Mouse (Mus musculus) right cerebral cortex, postnatal 4 days (tissue): ENCODE data around the gene Clec2g.
"Not testable (repeated sequence)": the region's sequence is repeated elsewhere in the genome, so short reads cannot be mapped to it uniquely, and the experiment has no call there.

Experiments
- DNase-seq: peaks from one replicate; pipeline ENCODE4 v3.0.0-alpha.2; 2022

The Clec2g gene

DNA sequence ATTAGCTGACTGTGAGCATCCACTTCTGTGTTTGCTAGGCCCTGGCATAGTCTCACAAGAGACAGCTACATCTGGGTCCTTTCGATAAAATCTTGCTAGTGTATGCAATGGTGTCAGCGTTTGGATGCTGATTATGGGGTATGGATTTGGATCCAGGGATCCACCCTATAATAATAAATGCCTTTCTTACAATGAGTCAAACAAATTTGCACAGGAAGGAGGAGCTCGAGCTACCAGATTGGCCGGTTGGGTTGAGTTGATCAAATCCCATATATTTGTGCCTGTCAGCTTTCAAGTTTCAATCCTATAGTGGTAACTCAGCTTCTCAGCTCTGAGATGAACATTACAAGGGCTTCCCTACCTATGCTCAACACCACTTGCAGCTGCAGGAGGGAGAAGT lies at the start of gene Clec2g:
Gene Clec2g (plus strand): TSS at position 301 of the 400 bp plus-strand sequence.
- not testable (repeated sequence) for DNase-seq

DNA sequence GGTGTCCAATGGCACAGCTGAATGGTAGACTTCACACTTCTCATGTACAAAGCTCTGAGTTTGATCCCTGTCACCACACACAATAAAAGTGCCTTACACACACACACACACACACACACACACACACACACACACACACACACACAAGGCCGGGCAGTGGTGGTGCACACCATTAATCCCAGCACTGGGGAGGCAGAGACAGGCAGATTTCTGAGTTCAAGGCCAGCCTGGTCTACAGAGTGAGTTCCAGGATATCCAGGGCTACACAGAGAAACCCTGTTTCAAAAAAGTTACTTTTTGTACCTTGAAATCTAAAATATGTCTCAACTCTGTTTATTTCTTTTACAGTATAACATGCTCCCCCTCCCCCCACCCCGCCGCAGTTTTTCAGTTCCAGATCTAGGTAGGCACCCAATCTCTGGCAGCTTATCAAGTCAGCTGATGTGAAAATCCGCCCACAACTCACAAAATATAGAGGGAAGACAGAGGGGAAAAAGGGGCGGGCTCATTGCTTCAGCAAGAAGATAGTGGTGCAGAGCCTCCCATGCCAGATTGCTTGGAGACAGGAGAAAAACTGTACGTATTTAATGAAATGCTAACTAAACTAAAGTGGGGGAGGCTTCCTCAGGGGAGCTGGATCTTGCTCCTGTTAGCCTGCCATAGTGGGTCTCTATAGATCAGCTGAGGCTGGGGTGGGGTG lies 46.9 kb upstream of the Clec2g start, which contains the start of gene Clec2i:
Gene Clec2i (plus strand): TSS at position 498 of the 700 bp plus-strand sequence.
- DNase-seq, result not testable (repeated sequence)

DNA sequence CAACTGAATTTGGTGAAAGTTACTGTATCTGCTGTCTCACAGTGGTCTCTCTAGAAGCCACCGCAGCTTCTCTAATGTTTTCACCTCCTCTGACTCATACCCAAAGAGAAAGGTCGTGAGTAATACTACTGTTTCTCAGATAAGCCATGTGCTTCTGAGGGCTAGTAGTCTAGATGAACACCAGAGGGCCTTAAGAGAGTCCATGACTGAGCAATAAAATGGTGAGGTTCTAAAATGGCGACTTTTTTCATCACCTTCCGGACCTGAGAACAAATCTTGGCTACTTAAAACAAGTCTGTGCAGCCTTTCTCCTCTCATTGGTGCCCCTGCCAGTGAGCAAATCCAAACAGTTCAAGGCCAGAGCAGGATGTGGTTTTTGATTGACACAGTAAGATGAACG lies 45.3 kb upstream of the Clec2g start:
- DNase-seq, result no peak

DNA sequence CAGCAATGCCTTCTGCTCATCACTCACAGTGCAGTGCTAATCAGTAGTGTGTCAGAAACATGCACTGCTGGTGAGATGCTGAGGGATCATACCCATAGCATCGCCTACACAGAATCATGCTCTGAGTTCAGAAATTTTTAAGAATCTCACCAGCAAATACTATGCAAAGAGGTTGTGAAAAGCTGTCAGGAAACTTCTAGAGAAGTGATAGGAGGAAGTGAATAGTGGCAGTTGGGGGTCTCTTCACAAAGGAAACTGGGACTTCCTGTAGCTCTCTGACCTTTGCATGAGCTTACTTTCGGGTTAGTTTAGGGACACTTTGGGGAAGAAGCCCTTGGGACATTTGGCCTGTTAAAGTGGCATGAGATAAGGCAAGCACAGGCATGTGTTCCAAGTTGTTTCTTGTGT lies 43.2 kb upstream of the Clec2g start, which contains the start of gene BC035044:
Gene BC035044 (minus strand): TSS at position 179 of the 408 bp plus-strand sequence.
- DNase-seq, result no peak

DNA sequence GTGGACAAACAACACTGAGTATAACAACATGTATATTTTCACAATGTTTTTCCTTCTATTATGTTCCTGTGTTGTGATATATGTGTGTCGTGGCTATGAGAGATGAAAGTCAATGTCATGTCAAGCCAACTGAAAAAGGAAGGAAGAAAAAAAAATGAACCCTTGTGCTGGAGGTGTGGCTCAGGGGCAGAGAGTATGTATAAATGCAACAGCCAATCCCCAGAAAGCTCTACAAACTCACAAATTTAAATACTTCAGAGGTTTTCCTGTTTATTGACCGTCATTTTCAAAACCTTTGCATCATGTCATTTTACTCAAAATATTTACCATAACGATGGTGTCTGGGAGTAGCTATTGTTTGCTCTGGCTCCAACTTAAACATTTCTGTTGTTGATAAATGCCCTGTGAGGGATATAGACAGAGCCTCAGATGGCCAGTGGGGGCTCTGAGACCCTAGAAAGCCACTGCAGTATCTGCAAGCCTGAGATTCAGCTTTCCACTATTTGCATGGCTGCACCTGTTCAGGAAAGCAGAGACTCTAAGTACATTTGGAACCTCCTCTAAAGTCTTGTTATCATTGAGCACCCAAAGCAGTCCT lies 38.7 kb upstream of the Clec2g start:
- DNase-seq, result no peak

DNA sequence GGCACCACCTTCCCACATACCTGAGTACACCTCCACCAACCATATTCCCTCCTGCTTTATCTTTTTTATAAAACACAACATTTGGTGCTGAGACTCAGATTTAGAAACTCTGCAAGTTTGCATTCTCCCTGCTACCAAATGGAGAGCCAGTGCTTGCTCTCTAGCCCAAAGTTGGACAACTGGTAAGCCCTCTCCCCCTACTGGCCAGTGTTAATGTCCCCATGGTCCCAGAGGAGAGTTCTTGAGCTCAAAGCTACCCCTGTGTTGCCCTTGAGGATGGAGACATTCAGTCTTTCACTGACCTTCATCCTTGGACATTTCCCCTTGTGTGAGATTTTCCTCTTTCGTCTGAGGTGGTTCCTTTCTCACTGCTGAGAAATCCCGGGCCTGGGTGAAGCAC lies 34.1 kb upstream of the Clec2g start:
- DNase-seq, result no peak

DNA sequence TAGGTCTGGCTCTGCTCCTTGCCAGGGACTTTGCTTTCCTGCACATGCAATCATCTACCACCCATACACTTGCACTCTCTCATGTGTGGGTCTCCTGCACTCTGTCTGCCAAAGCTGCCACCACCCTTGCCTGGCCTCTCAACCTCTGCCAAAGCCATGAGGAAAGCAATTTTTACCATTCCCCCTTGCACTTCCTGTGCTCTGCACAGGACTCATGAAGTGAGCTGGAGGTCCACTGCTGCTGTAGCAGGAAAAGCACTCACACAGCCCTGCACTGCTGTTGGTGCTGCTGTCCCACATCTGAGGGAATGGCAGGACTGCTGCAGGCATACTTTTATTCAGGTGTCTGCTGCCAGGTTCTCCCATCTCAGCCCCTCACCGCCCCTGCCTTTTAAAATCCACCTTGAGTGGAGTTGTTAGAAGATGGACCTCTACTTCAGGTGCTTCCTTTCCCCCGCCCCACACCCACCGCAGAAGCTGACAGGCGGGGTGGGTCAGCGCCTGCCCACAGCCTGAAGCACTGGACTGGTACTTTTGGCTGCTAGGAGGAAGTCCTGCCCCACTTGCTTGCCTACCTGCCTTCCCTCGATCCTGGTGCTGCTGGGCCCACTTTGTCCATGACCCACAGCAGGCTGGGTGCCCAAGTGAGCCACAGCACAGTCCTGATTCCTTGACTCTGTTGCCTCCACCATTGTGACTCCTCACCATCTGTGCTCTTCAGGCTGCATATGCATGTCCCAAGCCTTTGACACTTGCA lies 33.2 kb upstream of the Clec2g start:
- DNase-seq, result not testable (repeated sequence)

DNA sequence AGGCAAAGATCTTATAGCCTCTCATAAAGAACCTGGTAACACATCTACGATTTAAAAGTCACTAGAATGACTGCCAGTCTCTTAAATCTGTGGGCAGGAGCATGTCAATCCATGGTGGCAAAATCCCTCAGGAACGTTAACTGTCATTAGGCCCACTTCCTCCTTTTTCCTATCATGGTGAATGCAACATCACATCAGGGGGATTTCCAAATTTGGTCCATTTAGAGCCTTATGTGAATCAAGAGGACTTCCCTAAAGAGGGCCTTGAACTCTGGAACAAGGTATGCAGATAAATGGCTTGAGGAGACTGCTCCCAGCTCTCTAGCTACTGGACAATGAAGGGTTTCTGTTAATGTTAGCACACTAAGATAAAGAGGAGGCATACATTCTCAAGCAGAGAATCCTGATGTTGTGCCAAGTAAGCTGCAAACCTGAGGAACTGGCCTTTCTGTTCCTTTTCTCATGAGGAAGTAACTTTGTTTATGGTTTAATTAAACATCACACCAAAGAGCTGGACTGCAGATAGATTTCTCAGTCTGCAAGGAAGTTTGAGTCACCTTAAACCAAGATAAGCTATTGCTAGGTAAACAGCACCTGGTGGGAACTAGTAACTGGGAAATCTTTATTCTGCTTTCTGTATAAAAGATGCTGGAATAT lies 20.5 kb upstream of the Clec2g start:
- no peak for DNase-seq

DNA sequence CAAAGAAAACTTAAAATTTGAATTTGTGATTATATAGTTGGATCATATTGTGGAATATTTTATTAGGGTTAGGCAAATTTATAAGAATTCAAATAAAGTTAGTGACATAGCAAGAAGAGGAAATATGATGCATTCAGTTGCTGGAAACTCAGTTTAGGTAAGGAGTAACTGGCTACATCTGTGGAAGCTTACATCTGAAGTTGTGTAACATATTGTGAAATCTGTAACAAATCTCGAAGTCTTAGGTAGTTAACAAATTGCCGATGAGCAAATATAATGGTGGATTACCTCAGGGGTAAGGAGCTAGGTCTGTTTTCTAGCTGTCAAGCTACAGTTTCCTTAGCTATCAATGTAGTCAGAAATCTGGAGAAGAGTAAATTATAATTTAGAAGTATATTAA lies 16.9 kb upstream of the Clec2g start:
- DNase-seq, result no peak

DNA sequence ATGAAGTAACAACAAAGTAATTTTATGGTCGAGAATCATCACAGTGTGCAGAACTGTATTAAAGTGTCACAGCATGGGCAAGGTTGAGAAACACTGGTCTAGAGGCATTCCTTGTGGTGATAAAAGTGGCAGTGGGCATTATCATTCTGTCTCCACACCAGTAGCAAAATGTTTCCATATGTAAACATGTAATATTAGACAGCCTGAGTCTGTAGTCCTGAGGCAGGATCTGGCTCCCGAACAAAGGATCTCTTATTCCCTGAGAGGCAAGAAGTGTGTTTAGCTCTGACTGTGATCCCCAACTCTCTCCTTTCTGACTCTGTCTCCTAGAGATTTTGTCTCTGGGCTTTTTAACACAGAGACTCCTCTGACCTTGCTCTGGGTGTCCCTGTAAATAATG lies 1.1 kb upstream of the Clec2g start:
- DNase-seq, result no peak

DNA sequence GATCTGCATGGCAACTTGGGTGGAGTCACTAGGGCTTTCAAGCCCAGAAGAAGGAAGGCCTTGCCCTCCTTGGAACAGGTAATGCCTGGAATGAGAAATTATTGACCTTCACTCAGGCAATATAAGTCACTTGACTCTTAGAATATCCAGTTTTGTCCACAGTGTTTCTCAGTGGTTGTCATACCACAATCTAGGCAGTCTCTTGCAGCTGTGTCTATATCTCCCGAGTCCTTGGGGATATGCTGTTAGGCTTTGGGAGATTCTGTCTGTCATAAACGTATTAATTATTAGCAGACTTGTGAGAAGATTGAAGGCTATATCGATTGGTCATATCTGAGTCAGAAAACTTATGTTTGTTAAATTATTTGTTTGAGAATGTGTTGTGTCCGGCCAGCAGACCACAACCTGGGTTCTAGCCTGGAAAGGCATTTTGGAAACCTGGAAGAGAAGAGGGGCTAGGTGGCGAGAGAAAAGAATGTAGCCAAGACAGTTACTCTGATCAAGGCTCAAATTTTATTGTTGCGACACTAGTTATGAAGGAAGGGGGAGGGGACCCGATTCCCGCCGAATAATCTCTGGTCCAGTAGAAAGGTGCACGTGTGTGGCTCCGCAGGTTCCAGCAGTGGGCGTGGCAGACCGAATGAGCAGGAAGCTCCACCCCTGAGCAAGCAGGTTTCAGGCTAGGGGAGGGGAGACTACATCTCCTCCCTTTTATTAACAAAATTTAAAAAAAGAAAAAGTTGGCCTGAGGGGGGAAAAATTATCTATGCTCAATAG lies 1.9 kb downstream of the Clec2g start:
- DNase-seq, result not testable (repeated sequence)

DNA sequence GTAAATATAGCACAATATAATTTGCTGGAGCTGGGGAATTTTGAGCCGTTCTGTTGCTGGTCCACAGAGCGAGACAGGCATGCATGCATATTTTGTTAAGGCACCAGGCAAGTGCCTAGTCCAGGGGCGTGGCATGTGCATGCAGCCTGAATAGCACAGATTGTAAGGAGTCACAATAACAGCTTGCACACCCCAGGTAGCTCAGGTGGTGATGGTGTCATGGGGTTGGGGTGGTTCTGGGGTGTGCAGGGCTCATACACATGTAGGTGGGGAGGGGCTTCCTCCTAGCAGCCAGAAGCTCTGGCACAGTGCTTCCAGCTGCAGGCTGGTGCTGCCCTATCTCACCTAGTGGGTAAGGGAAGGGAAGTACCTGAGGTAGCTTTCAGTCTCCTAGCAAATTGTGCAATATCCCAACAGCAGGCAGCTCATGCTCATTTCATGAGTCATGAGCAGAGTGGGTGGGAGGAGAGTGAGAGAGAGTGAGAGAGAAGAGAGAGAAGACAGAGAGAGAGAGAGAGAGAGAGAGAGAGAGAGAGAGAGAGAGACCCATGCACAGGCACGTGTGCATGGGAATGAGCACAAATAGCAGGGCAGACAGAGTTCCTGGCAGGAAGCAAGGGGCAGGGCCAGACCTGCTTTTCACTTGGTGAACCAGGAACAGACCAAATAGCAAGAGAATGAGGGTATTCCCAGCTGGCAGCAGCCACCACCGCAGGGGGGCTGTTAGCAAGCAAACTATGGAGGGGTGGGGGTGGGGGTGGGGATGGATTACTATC lies 7.7 kb downstream of the Clec2g start:
- no peak for DNase-seq

DNA sequence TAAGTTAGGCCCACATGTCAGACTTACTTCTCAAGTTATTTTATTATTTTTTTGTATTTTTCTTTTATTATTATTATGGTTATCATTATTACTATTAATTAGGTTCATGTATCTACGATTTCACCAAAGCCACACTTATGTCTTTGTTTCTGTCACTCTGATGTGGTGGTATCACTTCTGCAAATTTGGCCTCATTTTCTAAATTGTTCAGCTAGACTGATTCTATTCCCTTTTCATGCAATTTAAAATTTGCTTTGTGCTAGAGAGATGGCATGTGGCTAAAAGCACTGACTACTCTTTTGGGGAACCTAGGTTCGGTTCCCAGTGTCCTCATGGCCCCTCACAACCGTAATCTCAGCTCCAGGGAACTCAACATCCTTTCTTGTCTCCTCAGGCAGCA lies 11.4 kb downstream of the Clec2g start:
- DNase-seq, result no peak

DNA sequence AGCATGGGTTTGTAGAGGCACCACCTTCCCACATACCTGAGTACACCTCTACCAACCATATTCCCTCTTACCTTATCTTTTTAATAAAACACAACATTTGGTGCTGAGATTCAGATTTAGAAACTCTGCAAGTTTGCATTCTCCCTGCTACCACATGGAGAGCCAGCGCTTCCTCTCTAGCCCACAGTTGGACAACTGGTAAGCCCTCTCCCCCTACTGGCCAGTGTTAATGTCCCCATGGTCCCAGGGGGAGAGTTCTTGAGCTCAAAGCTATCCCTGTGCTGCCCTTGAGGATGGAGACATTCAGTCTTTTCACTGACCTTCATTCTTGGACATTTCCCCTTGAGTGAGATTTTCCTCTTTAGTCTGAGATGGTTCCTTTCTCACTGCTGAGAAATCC lies 26.9 kb downstream of the Clec2g start:
- no peak for DNase-seq

DNA sequence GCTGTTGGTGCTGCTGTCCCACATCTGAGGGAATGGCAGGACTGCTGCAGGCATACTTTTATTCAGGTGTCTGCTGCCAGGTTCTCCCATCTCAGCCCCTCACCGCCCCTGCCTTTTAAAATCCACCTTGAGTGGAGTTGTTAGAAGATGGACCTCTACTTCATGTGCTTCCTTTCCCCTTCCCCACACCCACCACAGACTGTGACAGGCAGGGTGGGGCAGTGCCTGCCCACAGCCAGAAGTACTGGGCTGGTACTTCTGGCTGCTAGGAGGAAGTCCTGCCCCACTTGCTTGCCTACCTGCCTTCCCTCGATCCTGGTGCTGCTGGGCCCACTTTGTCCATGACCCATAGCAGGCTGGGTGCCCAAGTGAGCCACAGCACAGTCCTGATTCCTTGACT lies 27.9 kb downstream of the Clec2g start:
- not testable (repeated sequence) for DNase-seq

DNA sequence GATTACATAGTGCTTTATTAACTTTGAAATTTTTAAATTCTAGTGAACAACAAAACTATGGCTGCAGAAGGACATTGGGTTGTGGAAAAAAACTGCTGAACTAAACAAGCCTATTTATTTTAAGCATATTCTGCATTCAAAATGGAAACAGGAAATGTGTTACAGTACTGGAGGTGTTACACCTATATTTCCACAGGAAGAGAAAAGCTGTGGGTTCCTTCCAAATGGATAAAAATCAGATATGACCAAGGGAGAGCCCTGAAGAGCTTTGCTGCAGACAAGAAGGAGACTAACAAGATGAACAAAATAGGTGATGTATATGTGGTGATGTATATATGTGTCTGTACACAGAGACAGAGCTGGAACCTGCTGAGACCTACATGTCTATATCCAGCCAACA lies 30.3 kb downstream of the Clec2g start:
- no peak for DNase-seq

DNA sequence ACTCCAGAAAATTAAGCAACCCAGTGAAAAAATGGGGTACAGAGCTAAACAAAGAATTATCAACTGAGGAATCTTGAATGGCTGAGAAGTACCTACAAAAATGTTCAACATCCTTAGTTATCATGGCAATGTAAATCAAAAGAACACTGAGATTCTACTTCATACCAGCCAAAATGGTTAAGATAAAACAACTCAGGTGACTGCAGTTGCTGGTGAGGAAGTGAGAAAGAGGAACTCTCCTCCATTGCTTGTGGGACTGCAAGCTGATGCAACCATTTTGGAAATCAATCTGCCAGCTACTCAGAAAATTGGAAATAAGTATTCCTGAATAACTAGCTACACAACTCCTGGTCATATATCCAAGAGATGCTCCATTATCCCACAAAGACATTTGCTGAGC lies 34.3 kb downstream of the Clec2g start:
- DNase-seq, result no peak

DNA sequence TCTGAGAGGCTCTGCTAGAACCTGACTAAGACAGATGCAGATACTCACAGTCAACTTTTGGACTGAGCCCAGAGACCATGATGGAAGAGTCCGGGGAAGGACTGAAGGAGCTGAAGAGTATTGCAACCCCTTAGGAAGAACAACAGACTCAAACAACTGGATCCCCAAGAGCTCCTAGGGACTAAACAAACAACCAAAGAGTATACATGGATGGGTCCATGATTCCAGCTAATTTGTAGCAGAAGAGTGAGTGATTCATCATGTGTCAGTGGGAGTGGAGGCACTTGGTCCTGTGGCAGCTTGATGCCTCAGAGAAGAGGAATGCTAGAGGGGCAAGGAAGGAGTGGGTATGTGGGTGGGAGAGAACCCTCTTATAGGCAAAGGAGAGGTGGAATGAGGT lies 35.6 kb downstream of the Clec2g start:
- no peak for DNase-seq

DNA sequence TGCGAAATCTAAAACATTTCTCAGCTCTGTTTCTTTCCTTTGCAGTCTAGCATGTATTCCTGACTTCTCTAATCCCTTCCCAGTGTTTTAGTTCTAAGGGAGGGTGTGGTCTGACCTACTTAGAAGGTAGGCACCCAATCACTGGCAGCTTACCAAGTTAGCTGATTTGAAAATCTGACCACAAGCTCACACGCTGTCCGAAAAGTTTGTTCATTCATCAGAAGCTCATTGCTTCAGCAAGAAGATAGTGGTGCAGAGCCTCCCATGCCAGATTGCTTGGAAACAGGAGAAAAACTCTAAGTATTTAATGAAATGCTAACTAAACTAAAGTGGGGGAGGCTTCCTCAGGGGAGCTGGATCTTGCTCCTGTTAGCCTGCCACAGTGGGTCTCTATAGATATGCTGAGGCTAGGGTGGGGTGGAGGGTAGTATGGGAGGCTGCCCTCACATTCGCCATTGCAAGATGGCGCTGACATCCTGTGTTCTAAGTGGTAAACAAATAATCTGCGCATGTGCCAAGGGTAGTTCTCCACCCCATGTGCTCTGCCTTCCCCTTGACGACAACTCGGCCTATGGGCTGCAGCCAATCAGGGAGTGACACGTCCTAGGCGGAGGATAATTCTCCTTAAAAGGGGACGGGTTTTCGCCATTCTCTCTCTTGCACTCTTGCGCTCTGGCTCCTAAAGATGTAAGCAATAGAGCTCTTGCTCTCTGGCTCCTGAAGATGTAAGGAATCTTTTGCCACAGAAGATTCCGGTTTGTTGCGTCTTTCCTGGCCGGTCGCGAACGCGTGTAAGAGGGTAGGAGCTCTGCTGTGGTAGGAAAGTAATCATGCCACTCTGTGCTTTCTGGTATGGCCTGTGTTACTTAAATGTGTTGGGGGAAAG lies 36.6 kb downstream of the Clec2g start:
- DNase-seq, result not testable (repeated sequence)

DNA sequence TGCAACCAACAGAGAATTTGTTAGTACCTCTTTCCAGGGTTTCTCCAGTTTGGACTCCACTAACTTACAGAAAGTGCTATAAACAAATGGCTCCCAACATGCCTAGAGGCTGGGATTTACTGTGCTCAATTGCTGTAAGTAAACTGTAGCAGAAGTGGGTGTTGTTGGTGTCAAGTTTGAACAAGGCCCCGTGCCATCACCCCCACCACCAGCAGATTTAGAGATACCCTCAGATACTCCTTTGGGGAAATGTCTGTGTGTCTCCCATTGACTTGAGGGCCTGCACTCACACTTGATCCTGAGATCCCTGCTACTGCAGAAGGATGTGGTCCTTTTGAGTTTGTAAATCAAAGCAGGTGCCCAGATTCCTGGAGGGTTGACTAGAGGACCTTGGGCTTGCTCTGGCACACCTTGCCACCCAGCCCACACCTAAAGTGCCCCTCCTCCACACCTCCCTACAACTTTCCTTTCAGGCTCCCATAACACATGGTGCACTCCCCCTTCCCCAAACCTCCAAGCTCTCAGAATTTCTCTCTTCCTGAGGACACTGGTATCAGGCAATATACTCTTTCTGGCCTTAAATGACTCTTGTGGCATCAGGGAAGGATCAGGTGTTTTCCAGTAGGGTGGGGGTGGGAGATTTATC lies 37.3 kb downstream of the Clec2g start:
- no peak for DNase-seq
